Mouse (Mus musculus): ENCODE data around the gene Gm11084. TPM values are rescaled to one million over a fixed set of nuclear protein-coding genes. Genes with fewer than 3 reads are reported as not detected.

Gm11084 gene
- polyA plus RNA-seq, 1 experiment from 2014 or later, result not detected

GRCm38 (mm10) chr2:72952979-72953378, 33.5 kb downstream of the Gm11084 start:
- DNase-seq (ENCODE audit: low spot score), result no peak

- no peak for DNase-seq (ENCODE audit: low spot score)
Observed at GRCm38 (mm10) chr2:72935937-72936336, 50.6 kb downstream of the Gm11084 start.

- DNase-seq (ENCODE audit: low spot score), result no peak
Observed at GRCm38 (mm10) chr2:72932186-72932585, 54.3 kb downstream of the Gm11084 start.

GRCm38 (mm10) chr2:72924981-72925380, 61.5 kb downstream of the Gm11084 start:
- DNase-seq (ENCODE audit: low spot score), result no peak

Small RNA genes within 50 kb of the gene (microRNA-seq; reads per million reads assigned to microRNA genes)
- gene Gm25960 (ENCODE audit: borderline number of aligned reads), result not detected

Other genes with a start within 250 kb of the Gm11084 start
- gene Sp3, start 6.3 kb downstream of the Gm11084 start, polyA plus RNA-seq (2015; fragmentation: Nextera tagmentation; extraction: Ambion mirVana), result 64.6 and 73.9 TPM in 2 replicates
- gene Ola1, start 232.2 kb upstream of the Gm11084 start, polyA plus RNA-seq (2015; fragmentation: Nextera tagmentation; extraction: Ambion mirVana), result 90.4 and 92.0 TPM in 2 replicates